Mouse (Mus musculus): ENCODE measurements at regions not wholly inside any gene's neighbourhood (a gene's known extent, or its start where the extent isn't known, plus 50 kb on each side); places are given as distances from the start of the nearest gene placed in this dataset.

- TF ChIP-seq POLR2A (IDR thresholded peaks at IDR 0.05; ENCODE audit: extremely low read depth, insufficient read depth, low read length) (no peak), CTCF (IDR thresholded peaks at IDR 0.05; ENCODE audit: extremely low read depth, insufficient read depth, low read length) (no peak)
- no peak overlapping the region for H3K27ac ChIP-seq (ENCODE audit: insufficient read depth, low read length)
- no peak overlapping the region for H3K4me3 ChIP-seq (ENCODE audit: insufficient read depth, low read length)
- no peaks in the 10 kb centered on the region for H3K4me1 ChIP-seq (ENCODE audit: control insufficient read depth, insufficient read depth, low read length)
These were observed 101.5 kb downstream of the Hlx start for GRCm38 (mm10) chr1:184630695-184631475.

GRCm38 (mm10) chr1:184629194-184629593 lies 103.2 kb downstream of the Hlx start:
- Histone ChIP-seq H3K27ac (ENCODE audit: insufficient read depth, low read length) (no peak overlapping the region), H3K4me3 (ENCODE audit: insufficient read depth, low read length) (no peak overlapping the region), H3K4me1 (ENCODE audit: control insufficient read depth, insufficient read depth, low read length) (no peaks in the 10 kb centered on the region)
- no peak for TF ChIP-seq POLR2A (IDR thresholded peaks at IDR 0.05; ENCODE audit: extremely low read depth, insufficient read depth, low read length)
- no peak for TF ChIP-seq CTCF (IDR thresholded peaks at IDR 0.05; ENCODE audit: extremely low read depth, insufficient read depth, low read length)

DNA sequence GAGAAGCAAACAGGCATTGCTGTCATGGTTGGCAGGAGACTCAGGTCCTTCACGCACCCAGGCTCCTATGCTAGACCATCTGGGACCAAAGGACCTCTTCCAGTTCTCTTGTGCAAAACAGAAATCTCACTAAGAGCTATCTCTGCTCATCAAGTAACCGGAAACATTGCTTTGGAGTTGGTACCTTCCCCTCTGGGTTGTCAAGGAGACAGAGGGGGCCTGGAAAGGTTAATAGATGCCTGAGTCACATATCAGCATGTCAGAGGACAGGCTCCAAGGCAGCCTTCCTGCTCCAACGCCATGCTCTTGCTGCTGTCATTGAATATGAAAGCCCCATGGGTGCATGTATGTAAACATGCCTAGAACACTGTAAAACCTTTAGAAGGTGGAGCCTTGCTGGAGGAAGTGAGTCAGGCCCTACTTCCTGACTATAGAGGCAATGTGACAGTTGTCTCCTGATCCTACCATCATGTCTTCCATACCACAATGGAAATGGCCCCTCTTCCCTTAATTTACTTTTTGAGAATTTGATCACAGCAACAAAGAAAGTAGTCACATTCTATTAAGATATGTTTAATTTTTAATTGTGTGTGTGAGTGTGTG lies 103.8 kb downstream of the Hlx start:
- TF ChIP-seq POLR2A (IDR thresholded peaks at IDR 0.05; ENCODE audit: extremely low read depth, insufficient read depth, low read length): no peak
- TF ChIP-seq CTCF (IDR thresholded peaks at IDR 0.05; ENCODE audit: extremely low read depth, insufficient read depth, low read length): no peak
- no peak overlapping the region for H3K27ac ChIP-seq (ENCODE audit: insufficient read depth, low read length)
- H3K4me1 ChIP-seq (ENCODE audit: control insufficient read depth, insufficient read depth, low read length): no peaks in the 10 kb centered on the region
- H3K4me3 ChIP-seq (ENCODE audit: insufficient read depth, low read length): no peak overlapping the region

DNA sequence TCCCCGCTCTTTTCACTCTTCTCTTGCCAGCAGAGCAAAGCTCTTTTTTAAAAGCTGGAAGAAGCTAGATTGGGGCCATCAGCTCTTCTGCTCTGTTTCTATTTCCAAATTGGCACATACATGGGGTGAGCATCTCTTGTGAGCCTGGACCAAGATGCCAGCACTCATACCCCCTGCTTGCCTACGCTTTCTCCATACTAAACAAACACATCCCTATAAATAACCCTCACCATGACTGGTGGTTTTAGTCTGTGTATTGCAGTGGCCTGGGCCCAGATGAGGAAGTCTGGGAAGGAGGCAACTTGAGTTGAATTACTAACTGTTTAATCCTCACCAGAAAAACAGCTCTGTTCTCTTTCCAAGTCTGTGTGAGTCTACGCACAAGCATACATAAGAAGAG lies 110.0 kb downstream of the Hlx start:
- H3K4me1 ChIP-seq (ENCODE audit: control insufficient read depth, insufficient read depth, low read length): no peaks in the 10 kb centered on the region

DNA sequence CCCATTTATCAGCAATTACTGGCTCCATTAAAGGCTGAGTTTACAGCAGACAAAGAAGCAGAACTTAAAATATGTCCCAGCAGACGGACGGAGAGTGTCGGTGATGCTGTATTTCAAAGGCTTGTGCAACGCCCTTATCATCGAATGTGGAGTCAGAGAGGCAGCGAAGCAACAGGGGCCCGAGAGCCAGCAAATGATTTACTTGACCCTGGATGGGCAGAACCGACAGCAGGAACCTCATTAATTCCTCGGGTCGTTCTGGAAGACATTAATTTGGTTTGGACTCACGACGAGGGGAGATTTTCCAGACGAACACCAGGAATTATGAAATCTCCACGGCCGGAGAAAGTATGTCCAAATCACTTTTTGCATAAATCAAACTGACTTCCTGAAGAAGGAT lies 110.5 kb downstream of the Hlx start:
- TF ChIP-seq POLR2A (IDR thresholded peaks at IDR 0.05; ENCODE audit: extremely low read depth, insufficient read depth, low read length): no peak
- no peak for TF ChIP-seq CTCF (IDR thresholded peaks at IDR 0.05; ENCODE audit: extremely low read depth, insufficient read depth, low read length)
- Histone ChIP-seq H3K4me1 (ENCODE audit: control insufficient read depth, insufficient read depth, low read length) (no peaks in the 10 kb centered on the region), H3K27ac (ENCODE audit: insufficient read depth, low read length) (no peak overlapping the region), H3K4me3 (ENCODE audit: insufficient read depth, low read length) (no peak overlapping the region)

More for the DNA sequence above, 110.0 kb downstream of the Hlx start:
- H3K4me3 ChIP-seq (ENCODE audit: insufficient read depth, low read length): no peak overlapping the region
- TF ChIP-seq CTCF (IDR thresholded peaks at IDR 0.05; ENCODE audit: extremely low read depth, insufficient read depth, low read length): no peak
- TF ChIP-seq POLR2A (IDR thresholded peaks at IDR 0.05; ENCODE audit: extremely low read depth, insufficient read depth, low read length): no peak
- no peak overlapping the region for H3K27ac ChIP-seq (ENCODE audit: insufficient read depth, low read length)

DNA sequence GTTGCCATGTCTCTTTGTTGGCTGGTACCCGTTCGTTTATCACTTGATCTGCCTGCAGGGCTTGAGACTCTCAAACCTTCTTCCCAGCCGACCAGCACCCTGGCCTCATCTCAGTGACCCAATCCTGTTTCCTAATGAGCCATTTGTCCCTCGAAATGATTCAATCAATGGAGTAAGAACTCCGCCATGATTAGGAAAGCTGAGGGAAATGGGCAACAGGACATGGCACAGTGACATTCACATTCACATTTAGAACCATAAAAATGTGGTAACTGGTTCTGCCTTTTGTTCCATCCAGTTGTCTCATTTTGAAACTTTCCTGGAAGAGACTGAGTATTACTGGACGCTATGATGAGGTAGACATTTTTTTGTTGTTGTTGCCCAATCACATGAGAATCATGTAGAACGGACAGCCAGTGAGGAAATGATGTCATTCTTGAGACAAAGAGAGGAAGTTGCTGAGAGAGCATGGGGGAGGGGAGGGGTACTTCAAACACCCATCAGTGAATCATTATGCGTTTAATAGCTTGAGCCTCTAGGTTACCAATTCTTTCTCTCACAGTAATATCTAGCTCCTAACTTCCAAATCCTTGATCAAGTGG lies 114.5 kb downstream of the Hlx start:
- no peak overlapping the region for H3K4me3 ChIP-seq (ENCODE audit: insufficient read depth, low read length)
- no peak overlapping the region for H3K27ac ChIP-seq (ENCODE audit: insufficient read depth, low read length)
- H3K4me1 ChIP-seq (ENCODE audit: control insufficient read depth, insufficient read depth, low read length): no peaks in the 10 kb centered on the region
- no peak for TF ChIP-seq CTCF (IDR thresholded peaks at IDR 0.05; ENCODE audit: extremely low read depth, insufficient read depth, low read length)
- TF ChIP-seq POLR2A (IDR thresholded peaks at IDR 0.05; ENCODE audit: extremely low read depth, insufficient read depth, low read length): no peak

DNA sequence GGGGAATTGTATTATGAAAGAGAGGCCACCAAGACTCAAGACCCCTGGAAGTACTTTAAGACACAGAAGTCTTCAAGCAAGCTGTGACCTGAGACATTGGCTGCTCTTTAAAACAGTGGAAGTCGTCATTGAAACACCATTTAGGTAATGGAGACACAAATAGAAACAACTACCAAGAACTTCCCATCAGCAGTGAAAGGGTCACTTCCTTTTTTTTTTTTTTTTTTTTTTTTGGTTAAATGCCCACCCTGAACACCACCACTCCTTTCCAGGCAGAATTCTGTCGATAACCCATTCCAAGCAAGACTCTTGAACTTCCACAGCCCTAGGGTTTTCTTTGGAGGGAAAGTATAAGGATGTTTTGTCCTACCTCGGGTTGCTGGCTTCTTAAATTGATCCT lies 116.4 kb downstream of the Hlx start:
- H3K27ac ChIP-seq (ENCODE audit: insufficient read depth, low read length): no peak overlapping the region
- no peak overlapping the region for H3K4me3 ChIP-seq (ENCODE audit: insufficient read depth, low read length)
- TF ChIP-seq POLR2A (IDR thresholded peaks at IDR 0.05; ENCODE audit: extremely low read depth, insufficient read depth, low read length) (no peak), CTCF (IDR thresholded peaks at IDR 0.05; ENCODE audit: extremely low read depth, insufficient read depth, low read length) (no peak)
- H3K4me1 ChIP-seq (ENCODE audit: control insufficient read depth, insufficient read depth, low read length): no peaks in the 10 kb centered on the region

GRCm38 (mm10) chr1:184614699-184615415 lies 117.6 kb downstream of the Hlx start:
- H3K4me1 ChIP-seq (ENCODE audit: control insufficient read depth, insufficient read depth, low read length): no peaks in the 10 kb centered on the region
- TF ChIP-seq CTCF (IDR thresholded peaks at IDR 0.05; ENCODE audit: extremely low read depth, insufficient read depth, low read length) (no peak), POLR2A (IDR thresholded peaks at IDR 0.05; ENCODE audit: extremely low read depth, insufficient read depth, low read length) (no peak)
- no peak overlapping the region for H3K4me3 ChIP-seq (ENCODE audit: insufficient read depth, low read length)
- no peak overlapping the region for H3K27ac ChIP-seq (ENCODE audit: insufficient read depth, low read length)

GRCm38 (mm10) chr1:184612880-184613279 lies 119.5 kb downstream of the Hlx start:
- Histone ChIP-seq H3K4me3 (ENCODE audit: insufficient read depth, low read length) (no peak overlapping the region), H3K4me1 (ENCODE audit: control insufficient read depth, insufficient read depth, low read length) (no peaks in the 10 kb centered on the region)
- no peak for TF ChIP-seq CTCF (IDR thresholded peaks at IDR 0.05; ENCODE audit: extremely low read depth, insufficient read depth, low read length)
- TF ChIP-seq POLR2A (IDR thresholded peaks at IDR 0.05; ENCODE audit: extremely low read depth, insufficient read depth, low read length): no peak

More at GRCm38 (mm10) chr1:184612880-184613279, 119.5 kb downstream of the Hlx start:
- H3K27ac ChIP-seq (ENCODE audit: insufficient read depth, low read length): no peak overlapping the region

All from cortical plate, adult 2 months (tissue).